ENCODE assay signal across 11 mouse cellular contexts in the genomic region with DNA sequence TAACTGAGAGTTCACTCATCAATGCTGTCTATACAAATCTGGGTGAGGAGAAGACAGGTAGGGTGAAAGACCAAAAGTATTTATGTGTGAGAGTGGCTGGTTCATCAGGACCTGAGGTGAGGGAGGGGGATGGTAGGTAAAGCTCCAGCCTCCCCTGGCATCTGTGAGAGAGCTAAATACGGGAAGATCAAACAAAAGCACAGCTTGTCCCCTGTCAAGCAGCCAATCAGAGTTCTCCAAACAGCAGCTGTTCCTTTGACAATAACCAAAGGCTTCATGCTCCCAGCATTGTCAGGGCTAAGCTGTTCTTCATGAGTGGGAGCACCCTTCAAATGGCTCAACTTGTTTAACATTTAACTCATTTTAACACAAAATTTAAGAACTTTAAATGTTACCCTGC.
DNase-seq lines count a peak whose midpoint lies in the region; ATAC-seq and TF ChIP-seq lines count a peak whose summit lies in the region.
"Had no signal": no experiment of that assay in that cellular context is flagged by ENCODE, and none has a peak within 500 bp of the region (broad histone marks: within the 10 kb centered on the region; RNA-seq: fewer than 3 reads in every experiment).

No protein-coding gene starts in this region.

- H3K9ac ChIP-seq in hindbrain, embryonic 11.5 days (ENCODE audit: low read depth, low read length), result no peak overlapping the region
- H3K9ac ChIP-seq in midbrain, embryonic 14.5 days (replicated peaks; ENCODE audit: low read length), result no peak overlapping the region
- H3K9ac ChIP-seq: embryonic facial prominence, embryonic 12.5 days had no signal

- WGBS in cerebellum, adult 2 months, result 0% methylated on average over 1 of the region's 1 CpGs
- WGBS in hindbrain, embryonic 11.5 days, result 0% methylated on average over 1 of the region's 1 CpGs
- WGBS in midbrain, embryonic 14.5 days, result 3% methylated on average over 1 of the region's 1 CpGs

- no peaks in the 10 kb centered on the region for H3K27me3 ChIP-seq in cerebellum, adult 2 months (ENCODE audit: control insufficient read depth, insufficient read depth, low read length)
- H3K27me3 ChIP-seq in hindbrain, embryonic 11.5 days (ENCODE audit: control insufficient read depth, insufficient read depth, low read length), result no peaks in the 10 kb centered on the region
- no peaks in the 10 kb centered on the region for H3K27me3 ChIP-seq in midbrain, embryonic 14.5 days (ENCODE audit: control insufficient read depth, insufficient read depth, low read length)
- H3K27me3 ChIP-seq: embryonic facial prominence, embryonic 12.5 days had no signal

- H3K4me3 ChIP-seq in left cerebral cortex, adult 2 months, result no peak overlapping the region
- no peak overlapping the region for H3K4me3 ChIP-seq in cerebellum, adult 2 months (replicated peaks; ENCODE audit: insufficient read depth, low read depth, low read length)
- no peak overlapping the region for H3K4me3 ChIP-seq in hindbrain, embryonic 11.5 days (ENCODE audit: low read depth, low read length)
- H3K4me3 ChIP-seq in midbrain, embryonic 14.5 days (replicated peaks; ENCODE audit: low read depth, low read length), result no peak overlapping the region
- H3K4me3 ChIP-seq: embryonic facial prominence, embryonic 12.5 days; limb, embryonic 10.5 days had no signal

- no peak overlapping the region for H3K27ac ChIP-seq in left cerebral cortex, adult 2 months
- no peak overlapping the region for H3K27ac ChIP-seq in cerebellum, adult 2 months (ENCODE audit: insufficient read depth, low read length)
- no peak overlapping the region for H3K27ac ChIP-seq in hindbrain, embryonic 11.5 days (ENCODE audit: low read depth, low read length)
- no peak overlapping the region for H3K27ac ChIP-seq in midbrain, embryonic 14.5 days (replicated peaks; ENCODE audit: low read depth, low read length)
- H3K27ac ChIP-seq: embryonic facial prominence, embryonic 12.5 days; limb, embryonic 10.5 days had no signal

- DNase-seq in left cerebral cortex, postnatal 4 days, result peak; percentile 61
- no peak for DNase-seq in left cerebral cortex, adult 2 months (ENCODE audit: extremely low spot score in 1 of 2, low spot score in 2 of 2)
- DNase-seq in cerebellum, adult 2 months, result peak; percentile 37 to 55
- DNase-seq in hindbrain, embryonic 11.5 days (ENCODE audit: low spot score), result peak; percentile 24
- peak; percentile 65 for DNase-seq in midbrain, embryonic 14.5 days
- DNase-seq in natural killer cell, adult 2 months (ENCODE audit: low spot score in 2 of 2), result no peak
- DNase-seq in adrenal gland, adult 8-10 months, result no peak
- no peak for DNase-seq in gastrocnemius, postnatal 4 days (ENCODE audit: low spot score in 2 of 2)

- no peaks in the 10 kb centered on the region for H3K9me3 ChIP-seq in hindbrain, embryonic 11.5 days (ENCODE audit: control insufficient read depth, low read length)
- H3K9me3 ChIP-seq in midbrain, embryonic 14.5 days (ENCODE audit: control insufficient read depth, low read length), result 0 out of 2 replicates have a peak, but pooled peaks cover 6% of the 10 kb centered on the region

- intact Hi-C loops in left cerebral cortex, postnatal 4 days (cut with DNase I), result no loop called here
- intact Hi-C loops in left cerebral cortex, adult 2 months (cut with DNase I), result no loop called here

- no peaks in the 10 kb centered on the region for H3K36me3 ChIP-seq in hindbrain, embryonic 11.5 days (ENCODE audit: control insufficient read depth, insufficient read depth, low read length)
- no peaks in the 10 kb centered on the region for H3K36me3 ChIP-seq in midbrain, embryonic 14.5 days (ENCODE audit: control insufficient read depth, insufficient read depth, low read length)
- H3K36me3 ChIP-seq: embryonic facial prominence, embryonic 12.5 days; limb, embryonic 10.5 days had no signal

- H3K4me2 ChIP-seq in hindbrain, embryonic 11.5 days (replicated peaks; ENCODE audit: low read depth, low read length), result no peak overlapping the region
- H3K4me2 ChIP-seq in midbrain, embryonic 14.5 days (ENCODE audit: low read length), result no peak overlapping the region
- H3K4me2 ChIP-seq: embryonic facial prominence, embryonic 12.5 days had no signal

- TF ChIP-seq CTCF in left cerebral cortex, adult 2 months (IDR thresholded peaks at IDR 0.05), result no peak
- TF ChIP-seq CTCF in cerebellum, adult 2 months (IDR thresholded peaks at IDR 0.05; ENCODE audit: borderline replicate concordance, insufficient read depth, low read depth, low read length), result no peak

- no peak for TF ChIP-seq POLR2A in cerebellum, adult 2 months (IDR thresholded peaks at IDR 0.05; ENCODE audit: borderline replicate concordance, insufficient read depth, low read length)

- no peak for ATAC-seq in hindbrain, embryonic 11.5 days (ENCODE audit: low FRiP score)
- peak; percentile 24; the same call in 1 of the 2 replicates for ATAC-seq in midbrain, embryonic 14.5 days (ENCODE audit: low FRiP score, low TSS enrichment)
- ATAC-seq: CD4-positive, CD25-positive, alpha-beta regulatory T cell, adult 4 months had no signal

- H3K4me1 ChIP-seq in cerebellum, adult 2 months (ENCODE audit: control insufficient read depth, insufficient read depth, low read length), result peaks cover 28% of the 10 kb centered on the region
- no peaks in the 10 kb centered on the region for H3K4me1 ChIP-seq in hindbrain, embryonic 11.5 days (replicated peaks; ENCODE audit: control insufficient read depth, insufficient read depth, low read length)
- H3K4me1 ChIP-seq in midbrain, embryonic 14.5 days (ENCODE audit: control insufficient read depth, insufficient read depth, low read length), result peaks cover 6% of the 10 kb centered on the region; the same call in 1 of the 2 replicates
- H3K4me1 ChIP-seq: embryonic facial prominence, embryonic 12.5 days had no signal

Comparison
In these comparisons a context has a peak if more than half of its experiments do, and no peak if none do; other contexts are left out.
1. DNase-seq: peak in left cerebral cortex, postnatal 4 days (single experiment), cerebellum, adult 2 months (2 of 2), hindbrain, embryonic 11.5 days (single experiment) and midbrain, embryonic 14.5 days (single experiment); none in left cerebral cortex, adult 2 months (0 of 2), natural killer cell, adult 2 months (0 of 2), adrenal gland, adult 8-10 months (single experiment) and gastrocnemius, postnatal 4 days (0 of 2).